9 mouse cellular contexts compared by ENCODE assay signal in genomic region chr2:129879817-129880216, GRCm38 (mm10).
DNase-seq lines count a peak whose midpoint lies in the region; ATAC-seq and TF ChIP-seq lines count a peak whose summit lies in the region.
"Had no signal": no experiment of that assay in that cellular context is flagged by ENCODE, and none has a peak within 500 bp of the region (broad histone marks: within the 10 kb centered on the region; RNA-seq: fewer than 3 reads in every experiment).

No protein-coding gene starts in this region.

- TF ChIP-seq CTCF in kidney, adult 2 months (conservative IDR thresholded peaks at IDR 0.05; ENCODE audit: insufficient read depth, insufficient read length, low read depth, low read length) = peak; percentile 65
- TF ChIP-seq CTCF in thymus, adult 2 months (IDR thresholded peaks at IDR 0.05; ENCODE audit: borderline replicate concordance, control insufficient read depth, extremely low read depth, insufficient read depth, low read length, poor library complexity) = no peak

- no peak for ATAC-seq in kidney, embryonic 16.5 days (ENCODE audit: low FRiP score, low TSS enrichment)
- ATAC-seq in forebrain, embryonic 13.5 days = peak; percentile 67
- ATAC-seq in neural tube, embryonic 11.5 days (ENCODE audit: insufficient read depth, low FRiP score, low TSS enrichment) = no peak

- H3K4me1 ChIP-seq in kidney, embryonic 16.5 days (ENCODE audit: insufficient read depth, low read length) = no peaks in the 10 kb centered on the region
- H3K4me1 ChIP-seq in forebrain, embryonic 13.5 days = no peaks in the 10 kb centered on the region
- no peaks in the 10 kb centered on the region for H3K4me1 ChIP-seq in kidney, adult 2 months (ENCODE audit: control insufficient read depth, insufficient read depth, low read length)
- H3K4me1 ChIP-seq in neural tube, embryonic 11.5 days (ENCODE audit: control insufficient read depth, insufficient read depth, low read length) = no peaks in the 10 kb centered on the region
- H3K4me1 ChIP-seq in thymus, adult 2 months (replicated peaks; ENCODE audit: control insufficient read depth, insufficient read depth, low read length) = no peaks in the 10 kb centered on the region
- H3K4me1 ChIP-seq: limb, embryonic 15.5 days had no signal

- H3K9me3 ChIP-seq in kidney, embryonic 16.5 days (ENCODE audit: low read length) = no peaks in the 10 kb centered on the region
- no peaks in the 10 kb centered on the region for H3K9me3 ChIP-seq in forebrain, embryonic 13.5 days (replicated peaks)
- no peaks in the 10 kb centered on the region for H3K9me3 ChIP-seq in neural tube, embryonic 11.5 days (ENCODE audit: control insufficient read depth, low read length)
- H3K9me3 ChIP-seq: limb, embryonic 15.5 days had no signal

- H3K27ac ChIP-seq in kidney, embryonic 16.5 days (ENCODE audit: low read length) = no peak overlapping the region
- no peak overlapping the region for H3K27ac ChIP-seq in forebrain, embryonic 13.5 days
- no peak overlapping the region for H3K27ac ChIP-seq in kidney, adult 2 months (ENCODE audit: insufficient read depth, low read depth, low read length)
- no peak overlapping the region for H3K27ac ChIP-seq in neural tube, embryonic 11.5 days (ENCODE audit: low read depth, low read length)
- no peak overlapping the region for H3K27ac ChIP-seq in thymus, adult 2 months (ENCODE audit: control insufficient read depth, insufficient read depth, low read length)
- H3K27ac ChIP-seq: limb, embryonic 15.5 days had no signal

- H3K36me3 ChIP-seq in kidney, embryonic 16.5 days (ENCODE audit: insufficient read depth, low read length) = no peaks in the 10 kb centered on the region
- no peaks in the 10 kb centered on the region for H3K36me3 ChIP-seq in forebrain, embryonic 13.5 days (ENCODE audit: poor library complexity, severe bottlenecking)
- no peaks in the 10 kb centered on the region for H3K36me3 ChIP-seq in kidney, adult 2 months (ENCODE audit: control insufficient read depth, insufficient read depth, low read length)
- no peaks in the 10 kb centered on the region for H3K36me3 ChIP-seq in neural tube, embryonic 11.5 days (ENCODE audit: control insufficient read depth, insufficient read depth, low read length)
- H3K36me3 ChIP-seq in thymus, adult 2 months (ENCODE audit: control insufficient read depth, insufficient read depth, low read length) = no peaks in the 10 kb centered on the region
- H3K36me3 ChIP-seq: limb, embryonic 15.5 days had no signal

- TF ChIP-seq POLR2A in kidney, adult 2 months (IDR thresholded peaks at IDR 0.05; ENCODE audit: low read depth, low read length) = no peak
- TF ChIP-seq POLR2A in thymus, adult 2 months (IDR thresholded peaks at IDR 0.05; ENCODE audit: control insufficient read depth, extremely low read depth, insufficient read depth, low read length, poor library complexity) = no peak

- no peak overlapping the region for H3K4me3 ChIP-seq in kidney, embryonic 16.5 days (ENCODE audit: low read length)
- no peak overlapping the region for H3K4me3 ChIP-seq in forebrain, embryonic 13.5 days
- H3K4me3 ChIP-seq in kidney, adult 2 months (ENCODE audit: insufficient read depth, low read depth, low read length) = no peak overlapping the region
- H3K4me3 ChIP-seq in neural tube, embryonic 11.5 days (ENCODE audit: low read depth, low read length) = no peak overlapping the region
- no peak overlapping the region for H3K4me3 ChIP-seq in thymus, adult 2 months (ENCODE audit: control insufficient read depth, insufficient read depth, low read length)
- H3K4me3 ChIP-seq: limb, embryonic 15.5 days had no signal

- H3K9ac ChIP-seq in kidney, embryonic 16.5 days (replicated peaks; ENCODE audit: low read length) = no peak overlapping the region
- H3K9ac ChIP-seq in forebrain, embryonic 13.5 days = no peak overlapping the region
- no peak overlapping the region for H3K9ac ChIP-seq in neural tube, embryonic 11.5 days (ENCODE audit: low read length)
- H3K9ac ChIP-seq: limb, embryonic 15.5 days had no signal

- peak; percentile 47 for DNase-seq in kidney, adult 18-20 months
- peak; percentile 83 for DNase-seq in brain, adult 2 months (ENCODE audit: low read depth, low spot score)
- DNase-seq in kidney, adult 2 months = peak; percentile 43
- DNase-seq in left cerebral cortex, postnatal 4 days = peak; percentile 68
- peak; percentile 38 for DNase-seq in neural tube, embryonic 11.5 days (ENCODE audit: low spot score)
- DNase-seq in thymus, adult 2 months = peak; percentile 24

- H3K4me2 ChIP-seq in kidney, embryonic 16.5 days (replicated peaks; ENCODE audit: low read depth, low read length) = no peak overlapping the region
- H3K4me2 ChIP-seq in forebrain, embryonic 13.5 days = no peak overlapping the region
- H3K4me2 ChIP-seq in neural tube, embryonic 11.5 days (ENCODE audit: low read depth) = no peak overlapping the region
- H3K4me2 ChIP-seq: limb, embryonic 15.5 days had no signal

- no peaks in the 10 kb centered on the region for H3K27me3 ChIP-seq in kidney, embryonic 16.5 days (ENCODE audit: insufficient read depth, low read length)
- H3K27me3 ChIP-seq in forebrain, embryonic 13.5 days = no peaks in the 10 kb centered on the region
- no peaks in the 10 kb centered on the region for H3K27me3 ChIP-seq in kidney, adult 2 months (replicated peaks; ENCODE audit: control insufficient read depth, insufficient read depth, low read length)
- no peaks in the 10 kb centered on the region for H3K27me3 ChIP-seq in neural tube, embryonic 11.5 days (ENCODE audit: control insufficient read depth, insufficient read depth, low read length)
- H3K27me3 ChIP-seq in thymus, adult 2 months (ENCODE audit: control insufficient read depth, insufficient read depth, low read length) = no peaks in the 10 kb centered on the region
- H3K27me3 ChIP-seq: limb, embryonic 15.5 days had no signal

- intact Hi-C loops in left cerebral cortex, postnatal 4 days (cut with DNase I) = loop anchor here (10.0 kb wide), 1 partner anchor 375 kb away; no protein-coding TSS in a partner anchor

- 41% methylated on average over 3 of the region's 3 CpGs for WGBS in kidney, embryonic 16.5 days
- WGBS in forebrain, embryonic 13.5 days = 45% methylated on average over 3 of the region's 3 CpGs
- 37% methylated on average over 3 of the region's 3 CpGs for WGBS in kidney, adult 2 months
- 40% methylated on average over 3 of the region's 3 CpGs for WGBS in neural tube, embryonic 11.5 days
- WGBS in thymus, adult 2 months = 47% methylated on average over 3 of the region's 3 CpGs

Comparison
In these comparisons a context has a peak if more than half of its experiments do, and no peak if none do; other contexts are left out.
1. DNase-seq: peak in every context shown above with its lines; median percentile 83 in brain, adult 2 months; 68 in left cerebral cortex, postnatal 4 days; 47 in kidney, adult 18-20 months; 43 in kidney, adult 2 months; 38 in neural tube, embryonic 11.5 days; 24 in thymus, adult 2 months.